Mouse (Mus musculus) neural tube, embryonic 14.5 days (tissue): ENCODE results near the gene Plekhf1. TPM values are rescaled to one million over a fixed set of nuclear protein-coding genes. Genes with fewer than 3 reads are reported as not detected.

Experiments
- ATAC-seq: fragments of 200-750 bp; cut with Nextera tagmentation; 2 replicates; pipeline ENCODE4 v1.8.0; 2017; ENCODE audit warnings: low read depth, mild to moderate bottlenecking, moderate TSS enrichment, moderate library complexity
- H3K27ac ChIP-seq: fragments of 300-500 bp; sonication (generic); 2 replicates; pipeline ENCODE4 v1.5.1; 2014; ENCODE audit warnings: low read depth, mild to moderate bottlenecking, control low read depth, low read length, moderate library complexity, mixed read lengths
- H3K27me3 ChIP-seq: fragments of 300-500 bp; sonication (generic); 2 replicates; pipeline ENCODE4 v1.6.1; 2014; ENCODE audit warnings: low read length; ENCODE audit not compliant: control insufficient read depth, insufficient read depth
- H3K36me3 ChIP-seq: fragments of 300-500 bp; sonication (generic); 2 replicates; pipeline ENCODE4 v1.6.1; 2014; ENCODE audit warnings: low read length, mixed read lengths; ENCODE audit not compliant: control insufficient read depth, insufficient read depth
- H3K4me1 ChIP-seq: fragments of 300-500 bp; sonication (generic); 2 replicates; pipeline ENCODE4 v1.6.1; 2014; ENCODE audit warnings: low read length; ENCODE audit not compliant: control insufficient read depth, insufficient read depth
- H3K4me2 ChIP-seq: fragments of 300-500 bp; sonication (generic); 2 replicates; pipeline ENCODE4 v1.6.1; 2014; ENCODE audit warnings: mild to moderate bottlenecking, low read depth, low read length, control low read depth
- H3K4me3 ChIP-seq: fragments of 300-500 bp; sonication (generic); 2 replicates; pipeline ENCODE4 v1.5.1; 2014; ENCODE audit warnings: low read depth, low read length, control low read depth, mixed read lengths
- H3K9ac ChIP-seq: fragments of 300-500 bp; sonication (generic); replicated peaks from 2 replicates; pipeline ENCODE4 v1.6.1; 2014; ENCODE audit warnings: low read depth, mild to moderate bottlenecking, control low read depth, low read length, mixed read lengths
- H3K9me3 ChIP-seq: fragments of 300-500 bp; sonication (generic); 2 replicates; pipeline ENCODE4 v1.6.1; 2016; ENCODE audit warnings: low read length; ENCODE audit not compliant: control insufficient read depth
- WGBS: fragments of 180-500 bp; shearing (Covaris S2); extraction: QIAGEN DNeasy Blood & Tissue Kit; methylation state at CpG from one replicate; pipeline ENCODE4 v1.1.7; 2014; 5-methylcytosine and 5-hydroxymethylcytosine counted together
- polyA plus RNA-seq: library from polyadenylated mRNA; unstranded; fragments of >200 nt; fragmentation: Nextera tagmentation; extraction: Ambion mirVana; gene quantifications from 2 replicates; pipeline ENCODE4 v1.2.1, GENCODE M21; 2014

The Plekhf1 gene
- polyA plus RNA-seq, 1 experiment from 2014 or later, result 0.32 TPM

GRCm38 (mm10) chr7:38251494-38252216 lies 23.8 kb upstream of the Plekhf1 start:
- 6% methylated on average over 5 of the region's 5 CpGs for WGBS
- H3K27ac ChIP-seq, result 0 out of 2 replicates have a peak overlapping the region, but pooled peaks have one; percentile 28
- peak; percentile 73; the same call in 1 of the 2 replicates for ATAC-seq
- H3K4me1 ChIP-seq, result 0 out of 2 replicates have a peak, but pooled peaks cover 6% of the 10 kb centered on the region
- H3K9me3 ChIP-seq, result no peaks in the 10 kb centered on the region
- no peak overlapping the region for H3K9ac ChIP-seq
- H3K27me3 ChIP-seq, result no peaks in the 10 kb centered on the region
- no peak overlapping the region for H3K4me3 ChIP-seq
- no peaks in the 10 kb centered on the region for H3K36me3 ChIP-seq
- H3K4me2 ChIP-seq, result no peak overlapping the region

- Histone ChIP-seq H3K9ac (no peak overlapping the region), H3K9me3 (no peaks in the 10 kb centered on the region), H3K27me3 (no peaks in the 10 kb centered on the region), H3K4me1 (no peaks in the 10 kb centered on the region), H3K4me3 (no peak overlapping the region), H3K36me3 (no peaks in the 10 kb centered on the region), H3K4me2 (no peak overlapping the region), H3K27ac (no peak overlapping the region)
- ATAC-seq, result no peak
- 89% methylated on average over 4 of the region's 4 CpGs for WGBS
These were observed 14.6 kb upstream of the Plekhf1 start for GRCm38 (mm10) chr7:38242417-38242816.

GRCm38 (mm10) chr7:38237140-38237539 lies 9.3 kb upstream of the Plekhf1 start:
- ATAC-seq, result no peak
- no peak overlapping the region for H3K4me2 ChIP-seq
- no peak overlapping the region for H3K27ac ChIP-seq
- no peaks in the 10 kb centered on the region for H3K9me3 ChIP-seq
- H3K4me1 ChIP-seq, result no peaks in the 10 kb centered on the region
- no peaks in the 10 kb centered on the region for H3K27me3 ChIP-seq
- H3K36me3 ChIP-seq, result no peaks in the 10 kb centered on the region
- no peak overlapping the region for H3K4me3 ChIP-seq
- no peak overlapping the region for H3K9ac ChIP-seq

GRCm38 (mm10) chr7:38236400-38237105 lies 8.7 kb upstream of the Plekhf1 start:
- ATAC-seq, result no peak
- Histone ChIP-seq H3K4me2 (no peak overlapping the region), H3K36me3 (no peaks in the 10 kb centered on the region), H3K4me1 (no peaks in the 10 kb centered on the region), H3K27me3 (no peaks in the 10 kb centered on the region), H3K9me3 (no peaks in the 10 kb centered on the region), H3K9ac (no peak overlapping the region), H3K4me3 (no peak overlapping the region), H3K27ac (no peak overlapping the region)
- WGBS, result 48% methylated on average over 11 of the region's 11 CpGs

- 25% methylated on average over 8 of the region's 8 CpGs for WGBS
- H3K4me1 ChIP-seq, result peaks cover 5% of the 10 kb centered on the region; the same call in 1 of the 2 replicates
- H3K27ac ChIP-seq, result no peak overlapping the region
- ATAC-seq, result no peak
- no peak overlapping the region for H3K9ac ChIP-seq
- H3K4me3 ChIP-seq, result no peak overlapping the region
- no peaks in the 10 kb centered on the region for H3K36me3 ChIP-seq
- no peaks in the 10 kb centered on the region for H3K9me3 ChIP-seq
- H3K4me2 ChIP-seq, result no peak overlapping the region
- no peaks in the 10 kb centered on the region for H3K27me3 ChIP-seq
These were observed 2.5 kb upstream of the Plekhf1 start for GRCm38 (mm10) chr7:38230285-38230684.

GRCm38 (mm10) chr7:38228329-38228728 lies 513 bp upstream of the Plekhf1 start:
- H3K27me3 ChIP-seq, result no peaks in the 10 kb centered on the region
- H3K27ac ChIP-seq, result no peak overlapping the region
- H3K9me3 ChIP-seq, result no peaks in the 10 kb centered on the region
- ATAC-seq, result no peak
- H3K36me3 ChIP-seq, result no peaks in the 10 kb centered on the region
- H3K4me3 ChIP-seq, result peak overlapping the region; percentile 37
- peak overlapping the region; percentile 80 for H3K4me2 ChIP-seq
- H3K4me1 ChIP-seq, result peaks cover 5% of the 10 kb centered on the region; the same call in 1 of the 2 replicates
- H3K9ac ChIP-seq, result no peak overlapping the region
- WGBS, result 30% methylated on average over 8 of the region's 8 CpGs

- H3K27ac ChIP-seq, result no peak overlapping the region
- peak overlapping the region; percentile 37 for H3K4me3 ChIP-seq
- no peaks in the 10 kb centered on the region for H3K9me3 ChIP-seq
These were observed 476 bp downstream of the Plekhf1 start for GRCm38 (mm10) chr7:38227181-38227899.

GRCm38 (mm10) chr7:38226226-38226625 lies 1.6 kb downstream of the Plekhf1 start:
- Histone ChIP-seq H3K4me3 (no peak overlapping the region), H3K4me2 (no peak overlapping the region), H3K4me1 (peaks cover 5% of the 10 kb centered on the region; the same call in 1 of the 2 replicates), H3K36me3 (no peaks in the 10 kb centered on the region), H3K9me3 (no peaks in the 10 kb centered on the region), H3K27me3 (no peaks in the 10 kb centered on the region), H3K27ac (no peak overlapping the region), H3K9ac (no peak overlapping the region)
- 82% methylated on average over 2 of the region's 2 CpGs for WGBS
- no peak for ATAC-seq

More at GRCm38 (mm10) chr7:38227181-38227899, 476 bp downstream of the Plekhf1 start:
- ATAC-seq, result peak; percentile 58
- WGBS, result under 1% methylated on average over 25 of the region's 25 CpGs
- Histone ChIP-seq H3K4me1 (peaks cover 5% of the 10 kb centered on the region; the same call in 1 of the 2 replicates), H3K9ac (peak overlapping the region; percentile 35; the same call in 1 of the 2 replicates), H3K27me3 (no peaks in the 10 kb centered on the region), H3K4me2 (peak overlapping the region; percentile 80), H3K36me3 (no peaks in the 10 kb centered on the region)
